18 mouse cellular contexts compared by ENCODE assay signal in genomic region chr16:92442946-92443345, GRCm38 (mm10). TPM values are rescaled to one million over a fixed set of nuclear protein-coding genes. Genes with fewer than 3 reads are reported as not detected.
DNase-seq lines count a peak whose midpoint lies in the region; ATAC-seq and TF ChIP-seq lines count a peak whose summit lies in the region.
"Had no signal": no experiment of that assay in that cellular context is flagged by ENCODE, and none has a peak within 500 bp of the region (broad histone marks: within the 10 kb centered on the region; RNA-seq: fewer than 3 reads in every experiment).

No protein-coding gene starts in this region.

- no peak for TF ChIP-seq POLR2A in heart, adult 2 months (IDR thresholded peaks at IDR 0.05; ENCODE audit: insufficient read depth, low read depth, low read length)

- no peak for TF ChIP-seq CTCF in heart, adult 2 months (IDR thresholded peaks at IDR 0.05)
- TF ChIP-seq CTCF in heart, postnatal 0 days (IDR thresholded peaks at IDR 0.05; ENCODE audit: low read depth), result no peak
- TF ChIP-seq CTCF in lung, postnatal 0 days (IDR thresholded peaks at IDR 0.05), result no peak

- H3K4me2 ChIP-seq in heart, postnatal 0 days (ENCODE audit: low read depth, low read length), result no peak overlapping the region
- no peak overlapping the region for H3K4me2 ChIP-seq in lung, postnatal 0 days (replicated peaks; ENCODE audit: low read depth, low read length)
- H3K4me2 ChIP-seq: embryonic facial prominence, embryonic 13.5 days; liver, embryonic 15.5 days; midbrain, embryonic 13.5 days had no signal

- H3K9me3 ChIP-seq in heart, postnatal 0 days (replicated peaks; ENCODE audit: control insufficient read depth, low read length), result no peaks in the 10 kb centered on the region
- H3K9me3 ChIP-seq in lung, postnatal 0 days (ENCODE audit: low read length), result no peaks in the 10 kb centered on the region
- H3K9me3 ChIP-seq: embryonic facial prominence, embryonic 13.5 days; liver, embryonic 15.5 days; midbrain, embryonic 13.5 days had no signal

- intact Hi-C loops in heart, adult 2 months (cut with DNase I), result no loop called here
- intact Hi-C loops in heart, postnatal 10 days (cut with DNase I), result no loop called here
- intact Hi-C loops in heart, postnatal 36 days (cut with DNase I), result no loop called here

- H3K27me3 ChIP-seq in heart, adult 2 months (ENCODE audit: control insufficient read depth, insufficient read depth, low read length), result no peaks in the 10 kb centered on the region
- no peaks in the 10 kb centered on the region for H3K27me3 ChIP-seq in heart, postnatal 0 days (ENCODE audit: control insufficient read depth, insufficient read depth, low read length)
- no peaks in the 10 kb centered on the region for H3K27me3 ChIP-seq in lung, postnatal 0 days (replicated peaks; ENCODE audit: insufficient read depth, low read length)
- H3K27me3 ChIP-seq: embryonic facial prominence, embryonic 13.5 days; liver, embryonic 15.5 days; midbrain, embryonic 13.5 days had no signal

- no peak; the same call in 1 of the 2 replicates for ATAC-seq in heart, postnatal 0 days (ENCODE audit: insufficient read depth, low read depth)
- no peak for ATAC-seq in lung, postnatal 0 days
- ATAC-seq: forebrain, postnatal 0 days; hindbrain, postnatal 0 days; midbrain, embryonic 13.5 days had no signal

- TF ChIP-seq EP300 in heart, adult 2 months (IDR thresholded peaks at IDR 0.05; ENCODE audit: insufficient read depth, low read depth, low read length), result no peak
- no peak for TF ChIP-seq EP300 in heart, postnatal 0 days (IDR thresholded peaks at IDR 0.05; ENCODE audit: low read depth)
- TF ChIP-seq EP300 in lung, postnatal 0 days (IDR thresholded peaks at IDR 0.05), result no peak

- no peaks in the 10 kb centered on the region for H3K36me3 ChIP-seq in heart, adult 2 months (ENCODE audit: control insufficient read depth, insufficient read depth, low read length)
- no peaks in the 10 kb centered on the region for H3K36me3 ChIP-seq in heart, postnatal 0 days (replicated peaks; ENCODE audit: control insufficient read depth, insufficient read depth, low read length)
- no peaks in the 10 kb centered on the region for H3K36me3 ChIP-seq in lung, postnatal 0 days (ENCODE audit: insufficient read depth, low read length)
- H3K36me3 ChIP-seq: embryonic facial prominence, embryonic 13.5 days; liver, embryonic 15.5 days; midbrain, embryonic 13.5 days had no signal

- peaks cover 16% of the 10 kb centered on the region for H3K4me1 ChIP-seq in heart, adult 2 months (ENCODE audit: control insufficient read depth, insufficient read depth, low read length)
- peaks cover 30% of the 10 kb centered on the region for H3K4me1 ChIP-seq in heart, postnatal 0 days (ENCODE audit: control insufficient read depth, insufficient read depth)
- peaks cover 10% of the 10 kb centered on the region; the same call in 1 of the 2 replicates for H3K4me1 ChIP-seq in lung, postnatal 0 days (ENCODE audit: insufficient read depth, low read depth, low read length)

- H3K79me2 ChIP-seq in heart, adult 2 months (replicated peaks; ENCODE audit: control insufficient read depth, insufficient read depth, low read length), result no peaks in the 10 kb centered on the region

- H3K27ac ChIP-seq in heart, adult 2 months, result peak overlapping the region; percentile 68; the same call in 1 of the 2 replicates
- peak overlapping the region; percentile 68 for H3K27ac ChIP-seq in heart, postnatal 0 days (ENCODE audit: low read depth)
- peak overlapping the region; percentile 38; the same call in 1 of the 2 replicates for H3K27ac ChIP-seq in lung, postnatal 0 days (ENCODE audit: low read length)
- H3K27ac ChIP-seq: embryonic facial prominence, embryonic 13.5 days; hindbrain, postnatal 0 days; liver, embryonic 15.5 days; midbrain, embryonic 13.5 days had no signal

- DNase-seq in heart, adult 2 months, result no peak
- no peak for DNase-seq in heart, postnatal 10 days
- DNase-seq in heart, postnatal 0 days (ENCODE audit: low spot score), result no peak
- DNase-seq in heart, postnatal 36 days, result no peak
- no peak for DNase-seq in lung, postnatal 0 days (ENCODE audit: low spot score)
- no peak for DNase-seq in lung, postnatal 14 days
- no peak for DNase-seq in right cerebral cortex, postnatal 36 days (ENCODE audit: low spot score in 2 of 2)
- DNase-seq: cerebellum, adult 11 months; forebrain, postnatal 0 days; layer of hippocampus, postnatal 36 days; left cerebral cortex, postnatal 4 days; right cerebral cortex, postnatal 25 days; thymus, postnatal 36 days had no signal

- no peak overlapping the region for H3K4me3 ChIP-seq in heart, adult 2 months
- H3K4me3 ChIP-seq in heart, postnatal 0 days (ENCODE audit: low read depth, low read length), result no peak overlapping the region
- H3K4me3 ChIP-seq in lung, postnatal 0 days (ENCODE audit: low read depth, low read length), result no peak overlapping the region
- H3K4me3 ChIP-seq: embryonic facial prominence, embryonic 13.5 days; liver, embryonic 15.5 days; midbrain, embryonic 13.5 days had no signal

- 82% methylated on average over 4 of the region's 4 CpGs for WGBS in heart, adult 2 months
- 76% methylated on average over 4 of the region's 4 CpGs for WGBS in heart, postnatal 0 days
- 72% methylated on average over 4 of the region's 4 CpGs for WGBS in lung, postnatal 0 days

- no peak overlapping the region for H3K9ac ChIP-seq in heart, adult 2 months (ENCODE audit: low read depth, low read length)
- H3K9ac ChIP-seq in heart, postnatal 0 days (replicated peaks; ENCODE audit: low read depth, low read length), result peak overlapping the region; percentile 28; the same call in 1 of the 2 replicates
- no peak overlapping the region for H3K9ac ChIP-seq in lung, postnatal 0 days (replicated peaks; ENCODE audit: low read depth)
- H3K9ac ChIP-seq: embryonic facial prominence, embryonic 13.5 days; forebrain, postnatal 0 days; liver, embryonic 15.5 days; midbrain, embryonic 13.5 days had no signal

RNA-seq across cellular contexts. Expression of gene Rcan1, which starts 27.7 kb away (rescaled TPM):
- 100 to 1,000 TPM in 1 of 2 experiments, 10 to 100 TPM in 1; 63.0 to 112 TPM for total RNA-seq in heart, adult 2 months (2021)
- 40.7 and 61.8 TPM in 2 replicates for polyA plus RNA-seq in heart, adult 2 months (2012; rRNA removed)
- total RNA-seq in heart, postnatal 10 days (2021), result 10 to 100 TPM; 87.4 to 90.2 TPM
- total RNA-seq in heart, postnatal 0 days (2014; rRNA removed; ENCODE audit: low replicate concordance), result 83.7 and 94.7 TPM in 2 replicates
- polyA plus RNA-seq in heart, postnatal 0 days (2015; fragmentation: Nextera tagmentation; extraction: Ambion mirVana), result 52.8 and 64.6 TPM in 2 replicates
- 10 to 100 TPM; 50.8 to 99.4 TPM for total RNA-seq in heart, postnatal 36 days (2021)
- polyA plus RNA-seq in lung, postnatal 0 days (2015; fragmentation: Nextera tagmentation; extraction: Ambion mirVana), result 54.7 and 56.1 TPM in 2 replicates

RNA-seq across cellular contexts. Expression of gene Clic6, which starts 42.6 kb away (rescaled TPM):
- under 1 TPM; 0.07 to 0.18 TPM for total RNA-seq in heart, adult 2 months (2021)
- 0.09 and 0.92 TPM in 2 replicates for polyA plus RNA-seq in heart, adult 2 months (2012; rRNA removed)
- total RNA-seq in heart, postnatal 10 days (2021), result under 1 TPM; 0.12 to 0.29 TPM
- total RNA-seq in heart, postnatal 0 days (2014; rRNA removed; ENCODE audit: low replicate concordance), result 0.38 and 3.6 TPM in 2 replicates
- polyA plus RNA-seq in heart, postnatal 0 days (2015; fragmentation: Nextera tagmentation; extraction: Ambion mirVana), result 1.1 and 1.7 TPM in 2 replicates
- total RNA-seq in heart, postnatal 36 days (2021), result under 1 TPM; 0.08 to 0.25 TPM
- polyA plus RNA-seq in lung, postnatal 0 days (2015; fragmentation: Nextera tagmentation; extraction: Ambion mirVana), result 14.5 and 16.4 TPM in 2 replicates
- total RNA-seq: hematopoietic stem cell, adult 5-6 weeks had no signal
